Mouse (Mus musculus): ENCODE measurements around the gene Gab2. TPM values are rescaled to one million over a fixed set of nuclear protein-coding genes. Genes with fewer than 3 reads are reported as not detected.

Gene Gab2
- polyA plus RNA-seq, 1 experiment from 2014 or later = 4.9 TPM

GRCm38 (mm10) chr7:97340907-97341849, 259.8 kb downstream of the Gab2 start:
- Histone ChIP-seq H3K36me3 (no peaks in the 10 kb centered on the region), H3K9me3 (0 out of 2 replicates have a peak, but pooled peaks cover 4% of the 10 kb centered on the region), H3K4me2 (replicated peaks) (no peak overlapping the region), H3K9ac (no peak overlapping the region), H3K27me3 (no peaks in the 10 kb centered on the region), H3K4me3 (no peak overlapping the region), H3K27ac (no peak overlapping the region), H3K4me1 (peaks cover 10% of the 10 kb centered on the region)
- ATAC-seq (ENCODE audit: low FRiP score, low read depth) = no peak
- WGBS = 67% methylated on average over 18 of the region's 18 CpGs

DNA sequence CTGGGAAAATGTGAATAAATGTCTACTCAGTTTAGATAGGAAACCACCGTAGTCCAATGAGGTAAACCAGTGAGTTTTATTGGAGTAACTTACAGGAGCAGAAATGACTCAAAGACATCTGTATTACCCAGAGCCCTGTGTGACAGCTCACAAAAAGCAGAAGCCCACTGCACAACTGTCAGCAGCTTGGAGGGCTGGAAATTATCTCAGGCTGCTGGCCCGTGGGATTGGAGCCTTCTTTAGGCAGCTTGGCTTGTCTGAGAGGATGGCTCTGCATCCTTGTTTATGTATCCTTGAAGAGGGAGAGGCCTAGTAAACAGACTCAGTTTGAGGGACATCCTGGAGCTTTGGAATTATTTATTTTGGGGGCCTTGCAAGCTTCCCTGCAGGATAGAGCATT, 261.6 kb downstream of the Gab2 start:
- Histone ChIP-seq H3K4me1 (peaks cover 10% of the 10 kb centered on the region), H3K36me3 (peaks cover 6% of the 10 kb centered on the region)
- 56% methylated on average over 2 of the region's 2 CpGs for WGBS

GRCm38 (mm10) chr7:97344655-97345054, 263.3 kb downstream of the Gab2 start:
- H3K27ac ChIP-seq = no peak overlapping the region
- no peak for ATAC-seq (ENCODE audit: low FRiP score, low read depth)
- 0 out of 2 replicates have a peak, but pooled peaks cover 4% of the 10 kb centered on the region for H3K9me3 ChIP-seq
- H3K4me1 ChIP-seq = peaks cover 10% of the 10 kb centered on the region
- H3K36me3 ChIP-seq = peaks cover 7% of the 10 kb centered on the region
- H3K4me3 ChIP-seq = no peak overlapping the region
- WGBS = 79% methylated on average over 2 of the region's 2 CpGs
- no peak overlapping the region for H3K9ac ChIP-seq
- H3K4me2 ChIP-seq (replicated peaks) = no peak overlapping the region
- H3K27me3 ChIP-seq = no peaks in the 10 kb centered on the region

More for the DNA sequence above, 261.6 kb downstream of the Gab2 start:
- ATAC-seq (ENCODE audit: low FRiP score, low read depth) = no peak
- Histone ChIP-seq H3K27ac (no peak overlapping the region), H3K4me2 (replicated peaks) (no peak overlapping the region), H3K9ac (no peak overlapping the region), H3K9me3 (0 out of 2 replicates have a peak, but pooled peaks cover 4% of the 10 kb centered on the region), H3K27me3 (no peaks in the 10 kb centered on the region), H3K4me3 (no peak overlapping the region)

- Histone ChIP-seq H3K27me3 (no peaks in the 10 kb centered on the region), H3K4me2 (replicated peaks) (no peak overlapping the region), H3K4me1 (peaks cover 10% of the 10 kb centered on the region), H3K36me3 (peaks cover 7% of the 10 kb centered on the region), H3K4me3 (no peak overlapping the region), H3K27ac (no peak overlapping the region), H3K9ac (no peak overlapping the region), H3K9me3 (no peaks in the 10 kb centered on the region)
- WGBS = 60% methylated on average over 10 of the region's 10 CpGs
- no peak for ATAC-seq (ENCODE audit: low FRiP score, low read depth)
These were observed 264.0 kb downstream of the Gab2 start for GRCm38 (mm10) chr7:97345229-97345871.

- no peaks in the 10 kb centered on the region for H3K27me3 ChIP-seq
- WGBS = 80% methylated on average over 9 of the region's 9 CpGs
- no peak overlapping the region for H3K9ac ChIP-seq
- peaks cover 10% of the 10 kb centered on the region for H3K4me1 ChIP-seq
- H3K4me2 ChIP-seq (replicated peaks) = no peak overlapping the region
- no peak overlapping the region for H3K27ac ChIP-seq
- ATAC-seq (ENCODE audit: low FRiP score, low read depth) = no peak
- H3K4me3 ChIP-seq = no peak overlapping the region
- H3K36me3 ChIP-seq = peaks cover 7% of the 10 kb centered on the region
- H3K9me3 ChIP-seq = no peaks in the 10 kb centered on the region
These were observed 264.9 kb downstream of the Gab2 start for GRCm38 (mm10) chr7:97346111-97346821.

GRCm38 (mm10) chr7:97346822-97347166, 265.4 kb downstream of the Gab2 start:
- Histone ChIP-seq H3K27ac (no peak overlapping the region), H3K4me3 (no peak overlapping the region), H3K36me3 (peaks cover 7% of the 10 kb centered on the region), H3K27me3 (no peaks in the 10 kb centered on the region), H3K4me2 (replicated peaks) (no peak overlapping the region), H3K9ac (no peak overlapping the region), H3K9me3 (no peaks in the 10 kb centered on the region), H3K4me1 (peaks cover 10% of the 10 kb centered on the region)
- WGBS = 83% methylated on average over 4 of the region's 4 CpGs
- ATAC-seq (ENCODE audit: low FRiP score, low read depth) = no peak

DNA sequence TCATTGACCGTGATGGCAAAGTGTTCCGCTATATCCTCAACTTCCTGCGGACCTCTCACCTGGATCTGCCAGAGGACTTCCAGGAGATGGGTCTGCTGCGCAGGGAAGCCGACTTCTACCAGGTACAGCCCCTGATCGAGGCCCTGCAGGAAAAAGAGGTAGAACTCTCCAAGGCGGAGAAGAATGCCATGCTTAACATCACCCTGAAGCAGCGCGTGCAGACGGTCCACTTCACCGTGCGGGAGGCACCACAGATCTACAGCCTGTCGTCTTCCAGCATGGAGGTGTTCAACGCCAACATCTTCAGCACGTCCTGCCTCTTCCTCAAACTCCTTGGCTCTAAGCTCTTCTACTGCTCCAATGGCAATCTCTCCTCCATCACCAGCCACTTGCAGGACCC, 266.1 kb downstream of the Gab2 start:
- ATAC-seq (ENCODE audit: low FRiP score, low read depth) = no peak
- Histone ChIP-seq H3K4me3 (no peak overlapping the region), H3K4me2 (replicated peaks) (no peak overlapping the region), H3K9me3 (no peaks in the 10 kb centered on the region), H3K36me3 (peaks cover 7% of the 10 kb centered on the region), H3K27me3 (no peaks in the 10 kb centered on the region), H3K9ac (no peak overlapping the region), H3K27ac (no peak overlapping the region), H3K4me1 (peaks cover 10% of the 10 kb centered on the region)
- 96% methylated on average over 15 of the region's 15 CpGs for WGBS

GRCm38 (mm10) chr7:97348318-97348717, 266.9 kb downstream of the Gab2 start:
- Histone ChIP-seq H3K4me2 (replicated peaks) (no peak overlapping the region), H3K27ac (no peak overlapping the region), H3K9me3 (no peaks in the 10 kb centered on the region), H3K9ac (no peak overlapping the region), H3K4me1 (peaks cover 10% of the 10 kb centered on the region), H3K27me3 (no peaks in the 10 kb centered on the region), H3K36me3 (peaks cover 7% of the 10 kb centered on the region), H3K4me3 (no peak overlapping the region)
- ATAC-seq (ENCODE audit: low FRiP score, low read depth) = no peak
- WGBS = 78% methylated on average over 3 of the region's 3 CpGs

DNA sequence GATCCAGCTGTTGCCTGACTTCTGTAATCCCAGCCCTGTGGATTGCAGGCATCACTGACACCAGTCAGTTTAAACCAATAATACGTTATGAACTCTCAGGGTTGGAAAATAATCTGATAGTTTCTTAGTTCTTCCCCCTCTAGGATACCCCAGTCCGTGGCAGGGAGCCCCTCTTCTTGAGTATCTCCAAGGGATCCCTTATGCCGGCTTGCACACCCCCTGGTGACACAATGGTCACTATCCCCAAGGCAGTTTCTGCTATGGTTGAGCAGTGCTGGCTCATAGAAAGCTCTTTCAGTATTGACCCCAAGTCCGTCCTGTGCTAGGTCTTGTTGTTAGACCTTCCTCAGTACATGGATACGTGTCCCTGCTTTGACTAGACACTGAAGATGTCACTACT, 267.4 kb downstream of the Gab2 start:
- Histone ChIP-seq H3K27ac (no peak overlapping the region), H3K4me1 (peaks cover 10% of the 10 kb centered on the region), H3K4me2 (replicated peaks) (no peak overlapping the region), H3K4me3 (no peak overlapping the region), H3K9ac (no peak overlapping the region), H3K9me3 (no peaks in the 10 kb centered on the region), H3K27me3 (no peaks in the 10 kb centered on the region), H3K36me3 (peaks cover 7% of the 10 kb centered on the region)
- WGBS = 85% methylated on average over 5 of the region's 5 CpGs
- no peak for ATAC-seq (ENCODE audit: low FRiP score, low read depth)

DNA sequence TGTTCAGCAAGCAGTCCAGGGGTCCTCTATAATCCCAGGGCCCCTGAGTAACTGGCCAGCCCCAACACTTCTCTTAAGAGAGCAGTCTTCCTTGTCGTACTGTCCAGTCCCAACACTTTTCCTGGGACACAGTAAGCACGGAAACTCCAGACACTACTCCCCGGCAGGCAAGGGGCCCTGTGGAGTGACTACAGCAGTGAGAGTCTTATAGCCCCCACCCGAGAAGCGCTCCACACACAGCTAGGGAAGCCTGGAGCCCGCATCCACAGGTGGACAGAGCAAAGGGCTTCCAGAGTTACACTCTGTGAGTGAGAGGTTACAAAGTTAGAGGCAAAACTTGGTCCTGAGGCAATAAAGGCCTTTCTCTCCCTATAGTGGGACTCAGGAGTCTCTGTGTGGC, 268.1 kb downstream of the Gab2 start:
- Histone ChIP-seq H3K4me3 (no peak overlapping the region), H3K27me3 (no peaks in the 10 kb centered on the region), H3K9ac (no peak overlapping the region), H3K27ac (no peak overlapping the region), H3K9me3 (no peaks in the 10 kb centered on the region), H3K4me1 (peaks cover 10% of the 10 kb centered on the region), H3K36me3 (peaks cover 7% of the 10 kb centered on the region), H3K4me2 (replicated peaks) (no peak overlapping the region)
- WGBS = 80% methylated on average over 6 of the region's 6 CpGs
- no peak for ATAC-seq (ENCODE audit: low FRiP score, low read depth)

DNA sequence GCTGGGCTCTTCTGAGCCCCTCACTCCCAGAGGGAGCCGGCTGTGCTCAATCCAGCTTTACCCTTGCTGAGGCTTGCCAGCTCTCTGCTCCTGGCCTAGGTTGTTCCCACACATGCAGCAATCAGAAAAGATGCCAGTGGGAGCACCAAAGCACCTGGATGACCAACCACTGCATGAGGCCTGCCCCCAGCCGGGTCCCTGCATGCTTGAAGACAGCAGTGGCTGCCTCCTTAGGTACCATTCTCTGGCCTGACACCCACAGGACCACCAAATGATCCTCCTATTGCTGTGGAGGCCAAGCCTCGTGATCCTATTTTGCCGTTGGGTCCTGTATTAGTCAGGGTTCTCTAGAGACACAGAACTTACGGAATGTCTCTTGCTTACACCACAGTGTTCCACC, 269.5 kb downstream of the Gab2 start:
- peaks cover 7% of the 10 kb centered on the region for H3K36me3 ChIP-seq
- no peak overlapping the region for H3K4me2 ChIP-seq (replicated peaks)
- no peaks in the 10 kb centered on the region for H3K27me3 ChIP-seq
- H3K4me3 ChIP-seq = no peak overlapping the region
- H3K9ac ChIP-seq = no peak overlapping the region
- 82% methylated on average over 5 of the region's 5 CpGs for WGBS
- peaks cover 1% of the 10 kb centered on the region; the same call in 1 of the 2 replicates for H3K4me1 ChIP-seq
- no peaks in the 10 kb centered on the region for H3K9me3 ChIP-seq
- ATAC-seq (ENCODE audit: low FRiP score, low read depth) = no peak
- H3K27ac ChIP-seq = no peak overlapping the region

Data from limb, embryonic 13.5 days (tissue).